Mouse (Mus musculus): ENCODE measurements around the gene Cyp26c1. TPM values are rescaled to one million over a fixed set of nuclear protein-coding genes. Genes with fewer than 3 reads are reported as not detected.

The Cyp26c1 gene
- polyA plus RNA-seq, 1 experiment from 2014 or later: 2.0 TPM

DNA sequence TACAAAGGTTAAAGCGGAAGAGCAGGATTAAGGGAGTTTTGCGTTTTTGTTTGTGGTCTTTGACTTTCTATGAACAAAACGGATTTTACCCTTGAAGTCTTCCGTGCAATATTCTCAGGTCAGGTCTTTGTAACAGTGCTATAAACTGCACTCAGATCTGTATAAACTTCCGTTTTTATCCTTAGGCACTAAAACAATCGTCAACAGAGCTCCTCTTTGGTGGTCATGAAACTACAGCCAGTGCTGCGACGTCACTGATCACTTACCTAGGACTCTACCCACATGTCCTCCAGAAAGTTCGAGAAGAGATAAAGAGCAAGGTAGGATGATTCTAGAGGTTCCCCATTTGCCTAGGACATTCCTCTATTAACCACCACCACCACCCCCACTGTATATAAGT lies 14.3 kb downstream of the Cyp26c1 start:
- H3K27ac ChIP-seq (replicated peaks): no peak overlapping the region
- H3K4me2 ChIP-seq (replicated peaks): no peak overlapping the region
- no peak overlapping the region for H3K9ac ChIP-seq
- H3K4me3 ChIP-seq (replicated peaks): no peak overlapping the region
- H3K9me3 ChIP-seq (replicated peaks): no peaks in the 10 kb centered on the region
- no peaks in the 10 kb centered on the region for H3K36me3 ChIP-seq
- 26% methylated on average over 9 of the region's 9 CpGs for WGBS
- peaks cover 36% of the 10 kb centered on the region for H3K4me1 ChIP-seq
- H3K27me3 ChIP-seq: peaks cover 92% of the 10 kb centered on the region
- no peak for ATAC-seq (ENCODE audit: insufficient number of reproducible peaks, low FRiP score, low TSS enrichment, low read depth)

DNA sequence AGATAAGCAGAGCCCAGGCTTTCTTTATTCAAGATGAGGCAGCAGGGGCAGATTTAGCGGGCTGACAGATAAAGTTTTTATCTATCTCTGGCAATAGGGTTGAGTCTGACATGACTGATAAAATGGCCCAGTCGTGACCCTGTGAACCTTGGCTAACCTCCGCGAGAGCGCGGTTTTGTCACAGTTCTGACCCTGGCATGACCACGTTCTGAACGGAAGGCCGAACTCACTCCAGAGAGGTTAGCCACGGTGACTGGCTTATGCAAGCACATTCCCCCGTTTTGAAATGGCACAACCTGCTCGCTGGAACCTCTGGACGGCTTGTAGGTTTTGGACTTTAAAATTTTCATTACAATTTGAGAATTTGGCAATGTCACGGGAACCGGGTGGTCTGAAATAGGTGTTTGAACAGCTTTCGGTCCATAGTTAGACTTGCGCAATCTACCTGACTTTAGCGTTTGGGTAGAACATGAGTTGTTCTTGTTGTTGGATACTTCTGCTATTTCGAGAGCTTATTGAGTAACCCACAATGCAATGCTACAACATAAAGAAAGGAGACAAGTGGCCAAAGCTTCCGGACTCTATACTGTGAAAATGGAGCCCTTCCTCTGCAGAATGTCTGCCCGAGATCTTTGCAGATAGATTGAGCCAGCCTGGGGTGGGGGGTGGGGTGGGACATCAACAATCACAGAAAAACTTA lies 17.1 kb downstream of the Cyp26c1 start:
- 70% methylated on average over 21 of the region's 21 CpGs for WGBS

DNA sequence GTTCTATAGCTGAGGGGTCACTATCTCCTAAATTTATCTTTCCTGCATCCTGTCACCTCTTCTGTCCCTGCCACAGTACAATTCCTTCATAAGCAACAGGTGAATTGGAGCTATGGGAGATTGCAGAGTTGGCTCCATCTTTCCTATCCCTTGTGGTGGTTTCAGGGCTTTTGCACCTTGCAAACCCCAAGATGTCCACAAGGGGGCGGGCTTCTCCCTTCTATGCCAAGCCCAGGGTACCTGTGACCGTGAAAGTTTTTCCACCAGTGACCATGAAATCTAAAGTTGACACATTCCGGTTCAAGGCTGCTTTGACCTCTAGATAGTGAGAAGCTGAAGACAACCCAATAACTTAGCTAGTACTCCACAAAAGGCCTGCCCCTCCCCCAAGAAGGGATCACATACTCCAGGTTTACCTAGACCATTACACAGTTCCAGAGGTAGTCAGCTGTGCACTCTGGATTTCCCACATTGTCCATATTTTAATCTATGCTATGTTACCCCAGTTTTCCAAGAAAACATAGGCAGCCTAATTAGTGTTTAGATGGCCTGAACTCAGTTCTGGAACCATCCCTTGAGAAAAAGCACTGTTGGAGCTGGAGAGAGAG lies 18.6 kb downstream of the Cyp26c1 start:
- Histone ChIP-seq H3K4me1 (peaks cover 2% of the 10 kb centered on the region), H3K9me3 (replicated peaks) (no peaks in the 10 kb centered on the region), H3K27me3 (peaks cover 49% of the 10 kb centered on the region), H3K27ac (replicated peaks) (no peak overlapping the region), H3K36me3 (no peaks in the 10 kb centered on the region), H3K9ac (no peak overlapping the region), H3K4me3 (replicated peaks) (no peak overlapping the region), H3K4me2 (replicated peaks) (no peak overlapping the region)
- 0 out of 2 replicates have a peak, but pooled peaks have one; percentile 19 for ATAC-seq (ENCODE audit: insufficient number of reproducible peaks, low FRiP score, low TSS enrichment, low read depth)
- 5% methylated on average over 3 of the region's 3 CpGs for WGBS

More for the DNA sequence above, 17.1 kb downstream of the Cyp26c1 start:
- H3K9me3 ChIP-seq (replicated peaks): no peaks in the 10 kb centered on the region
- ATAC-seq (ENCODE audit: insufficient number of reproducible peaks, low FRiP score, low TSS enrichment, low read depth): no peak
- no peaks in the 10 kb centered on the region for H3K36me3 ChIP-seq
- H3K4me3 ChIP-seq (replicated peaks): no peak overlapping the region
- no peak overlapping the region for H3K9ac ChIP-seq
- no peak overlapping the region for H3K4me2 ChIP-seq (replicated peaks)
- peaks cover 64% of the 10 kb centered on the region for H3K27me3 ChIP-seq
- peaks cover 17% of the 10 kb centered on the region for H3K4me1 ChIP-seq
- no peak overlapping the region for H3K27ac ChIP-seq (replicated peaks)

- WGBS: 67% methylated on average over 5 of the region's 5 CpGs
- H3K4me2 ChIP-seq (replicated peaks): no peak overlapping the region
- H3K27me3 ChIP-seq: peaks cover 32% of the 10 kb centered on the region
- H3K4me3 ChIP-seq (replicated peaks): no peak overlapping the region
- H3K9me3 ChIP-seq (replicated peaks): no peaks in the 10 kb centered on the region
- peak; percentile 54; the same call in 1 of the 2 replicates for ATAC-seq (ENCODE audit: insufficient number of reproducible peaks, low FRiP score, low TSS enrichment, low read depth)
- no peaks in the 10 kb centered on the region for H3K4me1 ChIP-seq
- no peak overlapping the region for H3K27ac ChIP-seq (replicated peaks)
- H3K9ac ChIP-seq: no peak overlapping the region
- no peaks in the 10 kb centered on the region for H3K36me3 ChIP-seq
These were observed 20.3 kb downstream of the Cyp26c1 start for GRCm38 (mm10) chr19:37705722-37706121.

GRCm38 (mm10) chr19:37714681-37715080 lies 29.3 kb downstream of the Cyp26c1 start:
- no peak overlapping the region for H3K4me3 ChIP-seq (replicated peaks)
- H3K36me3 ChIP-seq: no peaks in the 10 kb centered on the region
- no peak overlapping the region for H3K27ac ChIP-seq (replicated peaks)
- no peak for ATAC-seq (ENCODE audit: insufficient number of reproducible peaks, low FRiP score, low TSS enrichment, low read depth)
- H3K4me2 ChIP-seq (replicated peaks): no peak overlapping the region
- no peak overlapping the region for H3K9ac ChIP-seq
- H3K4me1 ChIP-seq: no peaks in the 10 kb centered on the region
- WGBS: 57% methylated on average over 10 of the region's 10 CpGs
- 0 out of 2 replicates have a peak, but pooled peaks cover 2% of the 10 kb centered on the region for H3K27me3 ChIP-seq
- no peaks in the 10 kb centered on the region for H3K9me3 ChIP-seq (replicated peaks)

- Histone ChIP-seq H3K4me2 (replicated peaks) (no peak overlapping the region), H3K9me3 (replicated peaks) (no peaks in the 10 kb centered on the region), H3K36me3 (no peaks in the 10 kb centered on the region), H3K27me3 (0 out of 2 replicates have a peak, but pooled peaks cover 2% of the 10 kb centered on the region), H3K4me1 (no peaks in the 10 kb centered on the region), H3K9ac (no peak overlapping the region), H3K27ac (replicated peaks) (no peak overlapping the region), H3K4me3 (replicated peaks) (no peak overlapping the region)
- ATAC-seq (ENCODE audit: insufficient number of reproducible peaks, low FRiP score, low TSS enrichment, low read depth): no peak
- 79% methylated on average over 1 of the region's 1 CpGs for WGBS
These were observed 30.6 kb downstream of the Cyp26c1 start for GRCm38 (mm10) chr19:37715980-37716379.

DNA sequence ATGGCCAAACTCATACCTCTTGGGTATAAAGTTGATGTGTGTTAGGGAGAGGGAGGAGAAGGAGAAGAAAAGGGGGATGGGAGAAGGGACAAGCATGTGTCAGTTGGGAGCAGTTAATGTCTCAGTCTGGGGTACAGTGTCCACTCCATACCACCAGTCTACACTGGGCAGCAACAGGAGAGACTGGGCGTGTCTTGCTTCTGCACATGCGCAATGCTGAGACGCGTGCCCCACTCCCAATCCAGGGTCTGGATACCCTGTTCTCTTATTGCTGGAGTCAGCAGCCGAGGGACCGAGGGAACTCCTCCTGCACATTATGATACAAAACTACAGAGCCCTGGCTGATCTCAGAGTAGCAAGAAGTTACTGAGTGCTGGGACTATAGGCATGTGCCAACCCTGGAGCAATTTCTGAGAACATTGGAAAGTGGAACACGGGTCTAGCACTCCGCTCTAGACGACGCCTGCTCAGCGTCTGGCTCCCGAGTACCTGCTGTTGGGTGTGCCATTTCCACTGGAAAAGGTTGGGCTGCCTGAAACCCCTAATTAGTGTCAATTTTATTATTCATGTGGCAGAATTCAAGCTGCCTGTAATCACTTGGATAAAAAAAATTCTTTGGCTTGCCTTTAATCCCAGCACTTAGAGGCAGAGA lies 31.3 kb downstream of the Cyp26c1 start:
- Histone ChIP-seq H3K9me3 (replicated peaks) (no peaks in the 10 kb centered on the region), H3K27ac (replicated peaks) (no peak overlapping the region), H3K27me3 (0 out of 2 replicates have a peak, but pooled peaks cover 2% of the 10 kb centered on the region), H3K4me3 (replicated peaks) (no peak overlapping the region), H3K4me2 (replicated peaks) (no peak overlapping the region), H3K36me3 (no peaks in the 10 kb centered on the region), H3K9ac (no peak overlapping the region), H3K4me1 (no peaks in the 10 kb centered on the region)
- WGBS: 75% methylated on average over 12 of the region's 12 CpGs
- no peak for ATAC-seq (ENCODE audit: insufficient number of reproducible peaks, low FRiP score, low TSS enrichment, low read depth)

GRCm38 (mm10) chr19:37719166-37719565 lies 33.8 kb downstream of the Cyp26c1 start:
- no peaks in the 10 kb centered on the region for H3K9me3 ChIP-seq (replicated peaks)
- H3K4me2 ChIP-seq (replicated peaks): no peak overlapping the region
- no peak for ATAC-seq (ENCODE audit: insufficient number of reproducible peaks, low FRiP score, low TSS enrichment, low read depth)
- H3K27me3 ChIP-seq: 0 out of 2 replicates have a peak, but pooled peaks cover 2% of the 10 kb centered on the region
- no peaks in the 10 kb centered on the region for H3K36me3 ChIP-seq
- no peaks in the 10 kb centered on the region for H3K4me1 ChIP-seq
- H3K4me3 ChIP-seq (replicated peaks): no peak overlapping the region
- WGBS: 36% methylated on average over 1 of the region's 1 CpGs
- H3K9ac ChIP-seq: no peak overlapping the region
- H3K27ac ChIP-seq (replicated peaks): no peak overlapping the region

- Histone ChIP-seq H3K36me3 (no peaks in the 10 kb centered on the region), H3K4me3 (replicated peaks) (no peak overlapping the region), H3K27me3 (0 out of 2 replicates have a peak, but pooled peaks cover under 1% of the 10 kb centered on the region), H3K4me1 (no peaks in the 10 kb centered on the region), H3K9me3 (replicated peaks) (no peaks in the 10 kb centered on the region), H3K27ac (replicated peaks) (no peak overlapping the region), H3K4me2 (replicated peaks) (no peak overlapping the region), H3K9ac (no peak overlapping the region)
- ATAC-seq (ENCODE audit: insufficient number of reproducible peaks, low FRiP score, low TSS enrichment, low read depth): no peak
- 94% methylated on average over 5 of the region's 5 CpGs for WGBS
These were observed 39.2 kb downstream of the Cyp26c1 start for GRCm38 (mm10) chr19:37724591-37724990.

- H3K9me3 ChIP-seq (replicated peaks): no peaks in the 10 kb centered on the region
- H3K9ac ChIP-seq: no peak overlapping the region
- 90% methylated on average over 7 of the region's 7 CpGs for WGBS
- no peak for ATAC-seq (ENCODE audit: insufficient number of reproducible peaks, low FRiP score, low TSS enrichment, low read depth)
- no peak overlapping the region for H3K27ac ChIP-seq (replicated peaks)
- no peak overlapping the region for H3K4me3 ChIP-seq (replicated peaks)
- no peak overlapping the region for H3K4me2 ChIP-seq (replicated peaks)
- no peaks in the 10 kb centered on the region for H3K36me3 ChIP-seq
- H3K27me3 ChIP-seq: no peaks in the 10 kb centered on the region
- H3K4me1 ChIP-seq: no peaks in the 10 kb centered on the region
These were observed 41.2 kb downstream of the Cyp26c1 start for GRCm38 (mm10) chr19:37726585-37726984.

DNA sequence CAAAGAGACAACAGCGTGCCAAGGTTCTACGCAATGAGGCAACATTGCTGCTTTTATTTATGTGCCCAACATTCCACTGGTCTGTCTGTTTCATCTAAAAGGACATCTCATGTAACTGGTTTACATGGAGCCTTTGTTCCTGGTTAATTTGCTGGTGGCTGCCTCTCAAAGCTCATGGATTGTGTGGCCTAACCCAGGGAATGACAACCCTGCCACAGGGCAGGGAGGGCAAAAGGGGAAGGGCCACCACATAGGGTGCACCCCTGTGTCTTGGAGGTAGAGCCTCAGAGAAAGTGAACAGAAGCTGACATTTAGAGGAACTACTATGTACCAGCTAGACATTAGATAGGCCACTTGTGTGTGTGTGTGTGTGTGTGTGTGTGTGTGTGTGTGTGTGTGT lies 42.0 kb downstream of the Cyp26c1 start:
- 89% methylated on average over 2 of the region's 2 CpGs for WGBS
- no peak overlapping the region for H3K4me3 ChIP-seq (replicated peaks)
- no peak overlapping the region for H3K4me2 ChIP-seq (replicated peaks)
- H3K36me3 ChIP-seq: no peaks in the 10 kb centered on the region
- ATAC-seq (ENCODE audit: insufficient number of reproducible peaks, low FRiP score, low TSS enrichment, low read depth): no peak
- no peaks in the 10 kb centered on the region for H3K4me1 ChIP-seq
- no peaks in the 10 kb centered on the region for H3K27me3 ChIP-seq
- H3K27ac ChIP-seq (replicated peaks): no peak overlapping the region
- no peak overlapping the region for H3K9ac ChIP-seq
- no peaks in the 10 kb centered on the region for H3K9me3 ChIP-seq (replicated peaks)

Data from embryonic facial prominence, embryonic 15.5 days (tissue).